23 mouse cellular contexts compared by ENCODE assay signal in genomic region chr11:74442396-74442795, GRCm38 (mm10).
DNase-seq lines count a peak whose midpoint lies in the region; ATAC-seq and TF ChIP-seq lines count a peak whose summit lies in the region.
"Had no signal": no experiment of that assay in that cellular context is flagged by ENCODE, and none has a peak within 500 bp of the region (broad histone marks: within the 10 kb centered on the region; RNA-seq: fewer than 3 reads in every experiment).

No protein-coding gene starts in this region.

- no peaks in the 10 kb centered on the region for H3K27me3 ChIP-seq in intestine, postnatal 0 days (replicated peaks; ENCODE audit: control insufficient read depth, insufficient read depth, low read length)
- H3K27me3 ChIP-seq: embryonic facial prominence, embryonic 12.5 days; forebrain, embryonic 12.5 days; hindbrain, embryonic 12.5 days; Patski had no signal

- H3K9ac ChIP-seq in intestine, postnatal 0 days (ENCODE audit: low read depth, low read length) = no peak overlapping the region
- H3K9ac ChIP-seq: embryonic facial prominence, embryonic 12.5 days; forebrain, embryonic 12.5 days; hindbrain, embryonic 12.5 days had no signal

- peak overlapping the region; percentile 6; the same call in 1 of the 2 replicates for H3K27ac ChIP-seq in embryonic fibroblast, embryonic 13.5 days (ENCODE audit: insufficient read depth, low read length)
- H3K27ac ChIP-seq in intestine, postnatal 0 days (ENCODE audit: low read depth, low read length) = no peak overlapping the region
- H3K27ac ChIP-seq: embryonic facial prominence, embryonic 12.5 days; forebrain, embryonic 12.5 days; heart, embryonic 10.5 days; hindbrain, embryonic 12.5 days had no signal

- 57% methylated on average over 4 of the region's 4 CpGs for WGBS in intestine, postnatal 0 days

- TF ChIP-seq CTCF in embryonic fibroblast, embryonic 13.5 days (IDR thresholded peaks at IDR 0.05; ENCODE audit: borderline replicate concordance, insufficient read depth, low read length) = no peak
- no peak for TF ChIP-seq CTCF in intestine, postnatal 0 days (IDR thresholded peaks at IDR 0.05; ENCODE audit: low read depth)

- H3K4me3 ChIP-seq in embryonic fibroblast, embryonic 13.5 days (ENCODE audit: insufficient read depth, low read length) = no peak overlapping the region
- H3K4me3 ChIP-seq in intestine, postnatal 0 days (ENCODE audit: low read depth, low read length) = no peak overlapping the region
- H3K4me3 ChIP-seq: embryonic facial prominence, embryonic 12.5 days; forebrain, embryonic 12.5 days; heart, embryonic 10.5 days; hindbrain, embryonic 12.5 days had no signal

- ATAC-seq in intestine, postnatal 0 days = peak; percentile 44; the same call in 1 of the 2 replicates
- ATAC-seq: forebrain, embryonic 16.5 days; hindbrain, embryonic 16.5 days; Patski had no signal

- no peaks in the 10 kb centered on the region for H3K36me3 ChIP-seq in intestine, postnatal 0 days (ENCODE audit: control insufficient read depth, insufficient read depth)
- H3K36me3 ChIP-seq: embryonic facial prominence, embryonic 12.5 days; forebrain, embryonic 12.5 days; hindbrain, embryonic 12.5 days had no signal

- H3K4me2 ChIP-seq in intestine, postnatal 0 days (replicated peaks; ENCODE audit: low read depth) = no peak overlapping the region
- H3K4me2 ChIP-seq: embryonic facial prominence, embryonic 12.5 days; forebrain, embryonic 12.5 days; hindbrain, embryonic 12.5 days had no signal

- no peaks in the 10 kb centered on the region for H3K9me3 ChIP-seq in intestine, postnatal 0 days (ENCODE audit: control insufficient read depth)
- H3K9me3 ChIP-seq: embryonic facial prominence, embryonic 12.5 days; heart, embryonic 10.5 days; hindbrain, embryonic 12.5 days had no signal

- DNase-seq in 3T3-L1 (ENCODE audit: low read depth, low spot score) = peak; percentile 69
- DNase-seq in left cerebral cortex, adult 9 months (ENCODE audit: low spot score in 2 of 2) = no peak
- no peak for DNase-seq in cerebellum, postnatal 36 days
- DNase-seq in lung, postnatal 36 days = no peak
- no peak for DNase-seq in adrenal gland, adult (ENCODE audit: inconsistent age in 2 of 2, low spot score in 1 of 2)
- DNase-seq: adrenal gland, adult 2 months; adrenal gland, postnatal 25 days; B cell, adult 2 months; cerebellum, adult 18-20 months; cerebellum, adult 9-11 months; gastrocnemius, postnatal 10 days; heart, adult 18-20 months; heart, postnatal 10 days; heart, postnatal 4 days had no signal

- no peak for TF ChIP-seq POLR2A in embryonic fibroblast, embryonic 13.5 days (IDR thresholded peaks at IDR 0.05; ENCODE audit: low read depth, low read length)

- peaks cover 7% of the 10 kb centered on the region; the same call in 1 of the 2 replicates for H3K4me1 ChIP-seq in embryonic fibroblast, embryonic 13.5 days (ENCODE audit: control insufficient read depth, insufficient read depth, low read length)
- H3K4me1 ChIP-seq in intestine, postnatal 0 days (replicated peaks; ENCODE audit: control insufficient read depth, insufficient read depth, low read length) = no peaks in the 10 kb centered on the region
- H3K4me1 ChIP-seq: embryonic facial prominence, embryonic 12.5 days; forebrain, embryonic 12.5 days; hindbrain, embryonic 12.5 days had no signal
